Mouse (Mus musculus): ENCODE results near the gene E330017A01Rik. TPM values are rescaled to one million over a fixed set of nuclear protein-coding genes. Genes with fewer than 3 reads are reported as not detected.

Gene E330017A01Rik
- polyA plus RNA-seq, 1 experiment, result 0.09 TPM

DNA sequence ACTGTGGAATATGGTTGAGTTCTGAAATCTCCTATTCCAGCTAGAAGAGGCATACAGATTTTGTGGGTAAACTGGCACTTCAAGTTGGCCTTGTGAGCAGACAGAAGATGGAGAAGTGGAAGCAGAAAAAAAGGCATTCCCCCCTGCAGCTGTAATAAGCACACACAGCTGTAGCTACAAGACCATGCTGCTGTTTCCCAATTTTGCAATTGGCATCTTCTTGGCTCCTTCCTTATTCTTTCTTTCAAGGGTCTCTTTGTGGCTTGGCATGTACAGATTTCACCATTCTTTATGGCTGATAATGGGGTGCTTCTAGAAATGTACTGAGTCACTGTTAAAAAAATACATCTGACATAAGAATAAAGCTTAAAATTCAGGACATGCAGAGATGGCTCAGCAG is 21.2 kb downstream of the E330017A01Rik start:
- no peak overlapping the region for H3K27ac ChIP-seq (ENCODE audit: control insufficient read depth, insufficient read depth, low read depth, low read length)
- H3K4me3 ChIP-seq (ENCODE audit: control insufficient read depth, low read depth, low read length), result no peak overlapping the region
- H3K36me3 ChIP-seq (ENCODE audit: control insufficient read depth, insufficient read depth, low read length), result no peaks in the 10 kb centered on the region
- no peaks in the 10 kb centered on the region for H3K4me1 ChIP-seq (ENCODE audit: control insufficient read depth, insufficient read depth, low read length)
- TF ChIP-seq CTCF (IDR thresholded peaks at IDR 0.05; ENCODE audit: control insufficient read depth, insufficient read depth, insufficient replicate concordance, low read depth, low read length) (no peak), POLR2A (IDR thresholded peaks at IDR 0.05; ENCODE audit: control insufficient read depth, low read depth, low read length) (no peak)
- H3K27me3 ChIP-seq (ENCODE audit: control insufficient read depth, insufficient read depth, low read length), result no peaks in the 10 kb centered on the region

DNA sequence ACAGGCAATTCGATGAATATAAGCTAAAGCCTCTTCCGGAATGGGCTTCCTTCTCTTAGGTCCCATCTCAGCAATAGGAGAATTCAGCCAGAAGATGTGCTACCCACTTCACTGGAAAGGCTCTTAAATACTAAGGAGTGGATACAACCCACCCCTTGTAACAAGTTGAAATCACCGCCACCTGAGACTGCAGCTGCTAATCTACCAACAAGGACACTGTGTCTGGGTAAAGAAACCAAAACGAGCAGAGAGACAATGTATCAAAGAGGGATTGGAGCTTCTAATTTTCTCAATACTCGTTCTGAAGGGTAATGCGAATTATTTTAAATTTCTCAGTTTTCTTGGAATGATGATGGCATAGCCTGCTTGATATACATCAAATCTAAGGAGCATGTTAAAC is 21.7 kb downstream of the E330017A01Rik start, which contains the start of gene Gm813:
Gene Gm813, minus strand, starts transcription at position 101 of the 400 bp plus-strand sequence.
- H3K4me1 ChIP-seq (ENCODE audit: control insufficient read depth, insufficient read depth, low read length), result no peaks in the 10 kb centered on the region
- H3K4me3 ChIP-seq (ENCODE audit: control insufficient read depth, low read depth, low read length), result no peak within 1 kb of the TSS
- H3K36me3 ChIP-seq (ENCODE audit: control insufficient read depth, insufficient read depth, low read length), result no peaks in the 10 kb centered on the region
- no peak within 1 kb of the TSS for H3K27ac ChIP-seq (ENCODE audit: control insufficient read depth, insufficient read depth, low read depth, low read length)
- no peak for TF ChIP-seq CTCF (IDR thresholded peaks at IDR 0.05; ENCODE audit: control insufficient read depth, insufficient read depth, insufficient replicate concordance, low read depth, low read length)
- no peak for TF ChIP-seq POLR2A (IDR thresholded peaks at IDR 0.05; ENCODE audit: control insufficient read depth, low read depth, low read length)
- no peaks in the 10 kb centered on the region for H3K27me3 ChIP-seq (ENCODE audit: control insufficient read depth, insufficient read depth, low read length)

DNA sequence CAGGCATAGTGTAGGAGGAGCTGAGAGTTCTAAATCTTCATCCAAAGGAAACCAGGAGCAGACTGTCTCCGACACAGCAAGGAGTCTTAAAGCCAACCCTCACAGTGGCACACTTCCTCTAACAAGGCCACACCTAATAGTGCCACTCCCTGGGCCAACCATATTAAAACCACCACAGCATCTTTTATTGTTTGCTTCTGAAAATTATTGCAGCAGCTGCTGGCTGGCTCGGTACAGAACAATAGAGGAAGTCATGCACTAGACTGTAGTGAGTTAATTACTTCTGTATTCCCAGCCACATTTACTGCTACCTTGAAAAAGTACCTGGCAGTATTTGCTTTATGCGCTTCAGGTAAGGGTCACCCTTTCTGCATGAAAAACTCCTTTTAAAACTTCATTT is 25.6 kb downstream of the E330017A01Rik start:
- Histone ChIP-seq H3K27ac (ENCODE audit: control insufficient read depth, insufficient read depth, low read depth, low read length) (no peak overlapping the region), H3K4me1 (ENCODE audit: control insufficient read depth, insufficient read depth, low read length) (no peaks in the 10 kb centered on the region), H3K36me3 (ENCODE audit: control insufficient read depth, insufficient read depth, low read length) (no peaks in the 10 kb centered on the region), H3K4me3 (ENCODE audit: control insufficient read depth, low read depth, low read length) (no peak overlapping the region), H3K27me3 (ENCODE audit: control insufficient read depth, insufficient read depth, low read length) (no peaks in the 10 kb centered on the region)
- TF ChIP-seq CTCF (IDR thresholded peaks at IDR 0.05; ENCODE audit: control insufficient read depth, insufficient read depth, insufficient replicate concordance, low read depth, low read length) (no peak), POLR2A (IDR thresholded peaks at IDR 0.05; ENCODE audit: control insufficient read depth, low read depth, low read length) (no peak)

DNA sequence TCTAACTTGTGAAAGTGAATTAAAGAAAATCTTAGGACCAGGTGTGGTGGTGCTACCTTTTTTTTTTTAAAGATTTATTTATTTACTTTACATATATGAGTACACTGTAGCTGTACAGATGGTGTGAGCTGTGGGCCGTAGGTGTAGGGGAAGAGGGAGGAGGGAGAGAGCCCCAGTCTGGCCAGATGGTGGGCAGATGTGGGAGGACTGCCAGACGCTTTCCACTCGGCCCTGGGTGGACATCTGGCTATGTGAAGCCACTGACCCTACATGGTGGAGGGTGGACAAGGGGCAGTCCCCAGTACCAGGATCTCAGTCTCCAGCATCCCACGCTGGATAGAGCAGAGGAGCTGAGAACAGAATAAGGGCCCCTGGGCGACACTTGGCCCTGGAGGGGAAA is 31.4 kb downstream of the E330017A01Rik start:
- TF ChIP-seq CTCF (IDR thresholded peaks at IDR 0.05; ENCODE audit: control insufficient read depth, insufficient read depth, insufficient replicate concordance, low read depth, low read length) (no peak), POLR2A (IDR thresholded peaks at IDR 0.05; ENCODE audit: control insufficient read depth, low read depth, low read length) (no peak)
- Histone ChIP-seq H3K36me3 (ENCODE audit: control insufficient read depth, insufficient read depth, low read length) (no peaks in the 10 kb centered on the region), H3K27me3 (ENCODE audit: control insufficient read depth, insufficient read depth, low read length) (no peaks in the 10 kb centered on the region), H3K4me3 (ENCODE audit: control insufficient read depth, low read depth, low read length) (no peak overlapping the region), H3K4me1 (ENCODE audit: control insufficient read depth, insufficient read depth, low read length) (no peaks in the 10 kb centered on the region), H3K27ac (ENCODE audit: control insufficient read depth, insufficient read depth, low read depth, low read length) (no peak overlapping the region)

DNA sequence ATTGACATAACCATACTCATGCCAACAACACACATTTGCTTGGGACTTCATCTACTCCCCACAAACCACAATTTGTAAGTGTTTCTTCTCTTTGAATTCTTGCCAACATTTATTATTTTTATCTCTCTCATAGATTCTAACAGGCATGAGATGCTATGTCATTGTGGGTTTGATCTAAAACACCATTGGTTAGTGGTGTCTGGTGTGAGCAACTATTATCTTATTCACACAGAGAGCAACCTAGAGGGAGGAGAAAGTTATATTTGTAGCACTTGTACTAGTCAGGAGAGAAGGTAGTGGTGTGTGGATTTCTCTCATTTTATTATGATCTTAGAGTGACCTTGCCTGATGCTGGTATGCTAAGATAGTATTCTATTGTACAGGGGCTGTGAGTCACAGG is 33.9 kb downstream of the E330017A01Rik start:
- Histone ChIP-seq H3K4me1 (ENCODE audit: control insufficient read depth, insufficient read depth, low read length) (no peaks in the 10 kb centered on the region), H3K36me3 (ENCODE audit: control insufficient read depth, insufficient read depth, low read length) (no peaks in the 10 kb centered on the region), H3K27me3 (ENCODE audit: control insufficient read depth, insufficient read depth, low read length) (no peaks in the 10 kb centered on the region), H3K27ac (ENCODE audit: control insufficient read depth, insufficient read depth, low read depth, low read length) (no peak overlapping the region), H3K4me3 (ENCODE audit: control insufficient read depth, low read depth, low read length) (no peak overlapping the region)
- no peak for TF ChIP-seq CTCF (IDR thresholded peaks at IDR 0.05; ENCODE audit: control insufficient read depth, insufficient read depth, insufficient replicate concordance, low read depth, low read length)
- TF ChIP-seq POLR2A (IDR thresholded peaks at IDR 0.05; ENCODE audit: control insufficient read depth, low read depth, low read length), result no peak

DNA sequence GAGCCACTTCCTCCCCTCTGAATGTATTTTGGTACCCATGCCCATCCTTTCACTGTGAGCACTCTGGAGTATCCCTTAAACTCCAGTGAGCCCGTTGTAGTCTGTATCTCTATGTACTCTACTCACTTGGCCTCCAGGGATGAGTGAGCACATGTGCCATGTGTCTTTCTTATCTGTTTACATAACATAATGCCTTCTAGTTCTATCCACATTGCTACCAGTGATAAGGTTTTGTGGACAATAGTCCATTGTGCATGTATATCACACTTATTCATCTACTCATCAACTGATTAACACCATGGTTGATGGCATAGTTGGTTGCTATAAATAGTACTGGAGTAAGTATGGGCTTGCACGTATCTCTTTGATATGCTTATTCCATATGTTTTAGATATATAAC is 34.7 kb downstream of the E330017A01Rik start:
- H3K27ac ChIP-seq (ENCODE audit: control insufficient read depth, insufficient read depth, low read depth, low read length), result no peak overlapping the region
- H3K4me1 ChIP-seq (ENCODE audit: control insufficient read depth, insufficient read depth, low read length), result no peaks in the 10 kb centered on the region
- H3K4me3 ChIP-seq (ENCODE audit: control insufficient read depth, low read depth, low read length), result no peak overlapping the region
- no peaks in the 10 kb centered on the region for H3K36me3 ChIP-seq (ENCODE audit: control insufficient read depth, insufficient read depth, low read length)
- H3K27me3 ChIP-seq (ENCODE audit: control insufficient read depth, insufficient read depth, low read length), result no peaks in the 10 kb centered on the region
- no peak for TF ChIP-seq POLR2A (IDR thresholded peaks at IDR 0.05; ENCODE audit: control insufficient read depth, low read depth, low read length)
- TF ChIP-seq CTCF (IDR thresholded peaks at IDR 0.05; ENCODE audit: control insufficient read depth, insufficient read depth, insufficient replicate concordance, low read depth, low read length), result no peak

DNA sequence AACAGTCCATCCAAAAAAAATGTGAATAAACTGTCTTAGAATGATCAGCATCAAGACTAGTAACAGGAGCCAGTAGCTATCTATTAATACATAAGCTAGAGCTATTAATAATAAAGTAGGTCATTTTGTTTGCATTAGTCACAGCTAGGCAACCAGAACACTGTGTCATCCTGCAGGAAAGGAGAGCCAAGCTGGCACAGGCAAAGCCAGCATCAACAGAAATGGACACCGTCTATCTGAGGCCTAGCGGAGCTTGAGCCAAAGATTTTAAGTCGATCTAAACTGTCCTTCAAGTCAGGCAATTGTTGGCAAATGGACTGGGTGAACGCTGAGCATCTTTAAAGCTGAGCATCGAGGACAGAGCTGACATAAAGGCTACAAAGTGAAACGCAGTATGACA is 37.7 kb downstream of the E330017A01Rik start:
- Histone ChIP-seq H3K27me3 (ENCODE audit: control insufficient read depth, insufficient read depth, low read length) (no peaks in the 10 kb centered on the region), H3K4me3 (ENCODE audit: control insufficient read depth, low read depth, low read length) (no peak overlapping the region), H3K27ac (ENCODE audit: control insufficient read depth, insufficient read depth, low read depth, low read length) (no peak overlapping the region), H3K36me3 (ENCODE audit: control insufficient read depth, insufficient read depth, low read length) (no peaks in the 10 kb centered on the region), H3K4me1 (ENCODE audit: control insufficient read depth, insufficient read depth, low read length) (no peaks in the 10 kb centered on the region)
- TF ChIP-seq POLR2A (IDR thresholded peaks at IDR 0.05; ENCODE audit: control insufficient read depth, low read depth, low read length), result no peak
- no peak for TF ChIP-seq CTCF (IDR thresholded peaks at IDR 0.05; ENCODE audit: control insufficient read depth, insufficient read depth, insufficient replicate concordance, low read depth, low read length)

DNA sequence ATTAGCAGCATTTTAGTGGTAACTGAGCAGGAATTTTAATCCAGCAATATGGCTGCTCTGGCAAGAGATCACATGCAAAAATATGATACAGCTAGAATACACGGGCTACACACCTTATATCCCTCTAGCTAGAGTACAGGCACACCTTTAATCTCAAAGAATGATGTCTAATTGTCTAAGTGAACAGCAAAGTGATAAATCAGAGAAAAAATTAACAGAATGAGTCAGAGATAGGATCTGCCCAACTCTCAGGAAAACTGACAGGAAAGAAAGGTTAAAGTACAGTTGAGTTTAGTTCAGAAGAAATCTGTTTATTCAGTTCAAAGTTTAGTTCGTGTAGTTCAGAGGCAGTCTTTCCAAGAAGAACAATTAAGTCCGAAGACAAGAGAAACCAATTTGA is 47.2 kb downstream of the E330017A01Rik start:
- no peak for TF ChIP-seq POLR2A (IDR thresholded peaks at IDR 0.05; ENCODE audit: control insufficient read depth, low read depth, low read length)
- TF ChIP-seq CTCF (IDR thresholded peaks at IDR 0.05; ENCODE audit: control insufficient read depth, insufficient read depth, insufficient replicate concordance, low read depth, low read length), result no peak
- no peaks in the 10 kb centered on the region for H3K4me1 ChIP-seq (ENCODE audit: control insufficient read depth, insufficient read depth, low read length)
- no peak overlapping the region for H3K27ac ChIP-seq (ENCODE audit: control insufficient read depth, insufficient read depth, low read depth, low read length)
- no peaks in the 10 kb centered on the region for H3K36me3 ChIP-seq (ENCODE audit: control insufficient read depth, insufficient read depth, low read length)
- H3K27me3 ChIP-seq (ENCODE audit: control insufficient read depth, insufficient read depth, low read length), result no peaks in the 10 kb centered on the region
- no peak overlapping the region for H3K4me3 ChIP-seq (ENCODE audit: control insufficient read depth, low read depth, low read length)
